Mouse (Mus musculus): ENCODE data around the gene Kcnn3. TPM values are rescaled to one million over a fixed set of nuclear protein-coding genes. Genes with fewer than 3 reads are reported as not detected.

The Kcnn3 gene
- polyA plus RNA-seq (2012; rRNA removed) = 1.3 TPM in 2 replicates

GRCm38 (mm10) chr3:89519894-89520293 lies at the start of gene Kcnn3:
Gene Kcnn3 (plus strand): TSS chr3:89520164.
- H3K27ac ChIP-seq (ENCODE audit: insufficient read depth, low read depth, low read length) = no peak within 1 kb of the TSS
- H3K36me3 ChIP-seq (ENCODE audit: control insufficient read depth, insufficient read depth, low read length) = no peaks in the 10 kb centered on the region
- no peaks in the 10 kb centered on the region for H3K4me1 ChIP-seq (ENCODE audit: control insufficient read depth, insufficient read depth, low read length)
- H3K27me3 ChIP-seq (replicated peaks; ENCODE audit: control insufficient read depth, insufficient read depth, low read length) = no peaks in the 10 kb centered on the region
- 1% methylated on average over 15 of the region's 15 CpGs for WGBS
- DNase-seq = peak; percentile 84
- H3K4me3 ChIP-seq (ENCODE audit: insufficient read depth, low read depth, low read length) = peak within 1 kb of the TSS; percentile 10
- TF ChIP-seq CTCF (conservative IDR thresholded peaks at IDR 0.05; ENCODE audit: insufficient read depth, insufficient read length, low read depth, low read length) (no peak), POLR2A (IDR thresholded peaks at IDR 0.05; ENCODE audit: low read depth, low read length) (no peak)

GRCm38 (mm10) chr3:89472280-89472679 lies 47.7 kb upstream of the Kcnn3 start:
- H3K27me3 ChIP-seq (replicated peaks; ENCODE audit: control insufficient read depth, insufficient read depth, low read length) = no peaks in the 10 kb centered on the region
- H3K4me3 ChIP-seq (ENCODE audit: insufficient read depth, low read depth, low read length) = no peak overlapping the region
- H3K36me3 ChIP-seq (ENCODE audit: control insufficient read depth, insufficient read depth, low read length) = no peaks in the 10 kb centered on the region
- no peak for DNase-seq
- WGBS = 79% methylated on average over 7 of the region's 7 CpGs
- H3K4me1 ChIP-seq (ENCODE audit: control insufficient read depth, insufficient read depth, low read length) = no peaks in the 10 kb centered on the region
- no peak overlapping the region for H3K27ac ChIP-seq (ENCODE audit: insufficient read depth, low read depth, low read length)
- TF ChIP-seq CTCF (conservative IDR thresholded peaks at IDR 0.05; ENCODE audit: insufficient read depth, insufficient read length, low read depth, low read length) = no peak
- no peak for TF ChIP-seq POLR2A (IDR thresholded peaks at IDR 0.05; ENCODE audit: low read depth, low read length)

- Histone ChIP-seq H3K27ac (ENCODE audit: insufficient read depth, low read depth, low read length) (no peak overlapping the region), H3K4me3 (ENCODE audit: insufficient read depth, low read depth, low read length) (no peak overlapping the region), H3K27me3 (replicated peaks; ENCODE audit: control insufficient read depth, insufficient read depth, low read length) (no peaks in the 10 kb centered on the region), H3K4me1 (ENCODE audit: control insufficient read depth, insufficient read depth, low read length) (no peaks in the 10 kb centered on the region), H3K36me3 (ENCODE audit: control insufficient read depth, insufficient read depth, low read length) (no peaks in the 10 kb centered on the region)
- DNase-seq = no peak
- TF ChIP-seq CTCF (conservative IDR thresholded peaks at IDR 0.05; ENCODE audit: insufficient read depth, insufficient read length, low read depth, low read length) = no peak
- WGBS = 77% methylated on average over 6 of the region's 6 CpGs
Measured at GRCm38 (mm10) chr3:89473838-89474237, 46.1 kb upstream of the Kcnn3 start.

- no peaks in the 10 kb centered on the region for H3K27me3 ChIP-seq (replicated peaks; ENCODE audit: control insufficient read depth, insufficient read depth, low read length)
- H3K36me3 ChIP-seq (ENCODE audit: control insufficient read depth, insufficient read depth, low read length) = no peaks in the 10 kb centered on the region
- H3K4me1 ChIP-seq (ENCODE audit: control insufficient read depth, insufficient read depth, low read length) = no peaks in the 10 kb centered on the region
- 72% methylated on average over 6 of the region's 6 CpGs for WGBS
- no peak overlapping the region for H3K4me3 ChIP-seq (ENCODE audit: insufficient read depth, low read depth, low read length)
- DNase-seq = no peak
- H3K27ac ChIP-seq (ENCODE audit: insufficient read depth, low read depth, low read length) = no peak overlapping the region
- TF ChIP-seq POLR2A (IDR thresholded peaks at IDR 0.05; ENCODE audit: low read depth, low read length) = no peak
- TF ChIP-seq CTCF (conservative IDR thresholded peaks at IDR 0.05; ENCODE audit: insufficient read depth, insufficient read length, low read depth, low read length) = no peak
Measured at GRCm38 (mm10) chr3:89479055-89479454, 40.9 kb upstream of the Kcnn3 start.

- 39% methylated on average over 2 of the region's 2 CpGs for WGBS
- no peaks in the 10 kb centered on the region for H3K4me1 ChIP-seq (ENCODE audit: control insufficient read depth, insufficient read depth, low read length)
- no peaks in the 10 kb centered on the region for H3K36me3 ChIP-seq (ENCODE audit: control insufficient read depth, insufficient read depth, low read length)
- H3K27ac ChIP-seq (ENCODE audit: insufficient read depth, low read depth, low read length) = no peak overlapping the region
- H3K4me3 ChIP-seq (ENCODE audit: insufficient read depth, low read depth, low read length) = no peak overlapping the region
- no peaks in the 10 kb centered on the region for H3K27me3 ChIP-seq (replicated peaks; ENCODE audit: control insufficient read depth, insufficient read depth, low read length)
- no peak for TF ChIP-seq POLR2A (IDR thresholded peaks at IDR 0.05; ENCODE audit: low read depth, low read length)
- peak; percentile 62 for TF ChIP-seq CTCF (conservative IDR thresholded peaks at IDR 0.05; ENCODE audit: insufficient read depth, insufficient read length, low read depth, low read length)
- DNase-seq = no peak
Measured at GRCm38 (mm10) chr3:89481488-89481887, 38.5 kb upstream of the Kcnn3 start.

GRCm38 (mm10) chr3:89482249-89482648 lies 37.7 kb upstream of the Kcnn3 start:
- no peak for DNase-seq
- Histone ChIP-seq H3K27me3 (replicated peaks; ENCODE audit: control insufficient read depth, insufficient read depth, low read length) (no peaks in the 10 kb centered on the region), H3K36me3 (ENCODE audit: control insufficient read depth, insufficient read depth, low read length) (no peaks in the 10 kb centered on the region), H3K27ac (ENCODE audit: insufficient read depth, low read depth, low read length) (no peak overlapping the region), H3K4me1 (ENCODE audit: control insufficient read depth, insufficient read depth, low read length) (0 out of 2 replicates have a peak, but pooled peaks cover 4% of the 10 kb centered on the region), H3K4me3 (ENCODE audit: insufficient read depth, low read depth, low read length) (no peak overlapping the region)
- no peak for TF ChIP-seq CTCF (conservative IDR thresholded peaks at IDR 0.05; ENCODE audit: insufficient read depth, insufficient read length, low read depth, low read length)
- TF ChIP-seq POLR2A (IDR thresholded peaks at IDR 0.05; ENCODE audit: low read depth, low read length) = no peak
- 67% methylated on average over 5 of the region's 5 CpGs for WGBS

- H3K27ac ChIP-seq (ENCODE audit: insufficient read depth, low read depth, low read length) = no peak overlapping the region
- DNase-seq = peak; percentile 77
- peak; percentile 95 for TF ChIP-seq CTCF (conservative IDR thresholded peaks at IDR 0.05; ENCODE audit: insufficient read depth, insufficient read length, low read depth, low read length)
- TF ChIP-seq POLR2A (IDR thresholded peaks at IDR 0.05; ENCODE audit: low read depth, low read length) = no peak
- no peak overlapping the region for H3K4me3 ChIP-seq (ENCODE audit: insufficient read depth, low read depth, low read length)
- no peaks in the 10 kb centered on the region for H3K27me3 ChIP-seq (replicated peaks; ENCODE audit: control insufficient read depth, insufficient read depth, low read length)
- no peaks in the 10 kb centered on the region for H3K36me3 ChIP-seq (ENCODE audit: control insufficient read depth, insufficient read depth, low read length)
- 17% methylated on average over 24 of the region's 24 CpGs for WGBS
- peaks cover 6% of the 10 kb centered on the region; the same call in 1 of the 2 replicates for H3K4me1 ChIP-seq (ENCODE audit: control insufficient read depth, insufficient read depth, low read length)
Measured at GRCm38 (mm10) chr3:89484766-89485524, 35.0 kb upstream of the Kcnn3 start.

Data from kidney, adult 2 months (tissue).